In the genomic region with DNA sequence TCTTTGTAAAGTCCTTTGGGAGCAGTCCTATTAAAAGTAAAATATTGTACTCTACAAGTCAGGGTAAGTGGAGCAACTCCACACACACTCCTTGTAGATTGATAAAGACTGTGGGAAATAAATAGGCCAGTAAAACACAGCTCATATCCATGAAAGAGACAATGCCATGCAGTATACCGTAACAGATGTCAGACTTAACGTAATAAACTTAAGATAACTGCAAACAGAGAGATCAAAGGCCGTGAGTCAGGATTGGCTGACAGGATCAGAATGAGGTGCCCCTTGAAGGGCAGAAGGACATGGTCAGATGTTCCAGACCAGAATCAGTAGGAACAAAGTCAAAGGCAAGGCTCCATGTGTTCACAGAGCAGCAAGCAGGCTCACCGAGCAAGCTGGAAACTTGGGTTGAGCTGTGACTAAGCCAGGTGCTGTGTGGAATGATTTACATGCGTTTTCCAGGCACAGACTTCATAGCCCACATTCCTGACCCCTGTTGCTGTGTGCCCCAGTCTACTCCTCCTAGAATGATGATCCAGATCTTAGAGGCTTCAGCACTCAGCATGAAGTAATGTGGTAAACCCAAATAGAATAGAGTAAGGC, we compare ENCODE assay signal across 18 mouse cellular contexts.
DNase-seq lines count a peak whose midpoint lies in the region; ATAC-seq lines count a peak whose summit lies in the region.
"Had no signal": no experiment of that assay in that cellular context is flagged by ENCODE, and none has a peak within 500 bp of the region (broad histone marks: within the 10 kb centered on the region; RNA-seq: fewer than 3 reads in every experiment).

No protein-coding gene starts in this region.

- no peaks in the 10 kb centered on the region for H3K27me3 ChIP-seq in limb, embryonic 11.5 days (ENCODE audit: control insufficient read depth, insufficient read depth, low read length)
- H3K27me3 ChIP-seq in limb, embryonic 10.5 days (ENCODE audit: low read depth, poor library complexity, severe bottlenecking): no peaks in the 10 kb centered on the region
- H3K27me3 ChIP-seq in intestine, embryonic 15.5 days (replicated peaks): no peaks in the 10 kb centered on the region
- H3K27me3 ChIP-seq: CH12.LX; liver, embryonic 13.5 days; neural tube, embryonic 15.5 days had no signal

- no peak overlapping the region for H3K9ac ChIP-seq in limb, embryonic 11.5 days (ENCODE audit: low read length)
- H3K9ac ChIP-seq in intestine, embryonic 15.5 days: no peak overlapping the region
- H3K9ac ChIP-seq: liver, embryonic 13.5 days; neural tube, embryonic 15.5 days had no signal

- H3K27ac ChIP-seq in limb, embryonic 11.5 days (replicated peaks; ENCODE audit: low read depth, low read length): no peak overlapping the region
- no peak overlapping the region for H3K27ac ChIP-seq in limb, embryonic 10.5 days
- peak overlapping the region; percentile 67 for H3K27ac ChIP-seq in intestine, embryonic 15.5 days
- H3K27ac ChIP-seq: gastrocnemius, adult 2 months; kidney, postnatal 0 days; layer of hippocampus, adult 2 months; liver, embryonic 13.5 days; neural tube, embryonic 15.5 days had no signal

- DNase-seq in heart, adult 11 months: peak; percentile 58
- DNase-seq in heart, adult 18-20 months: no peak
- peak; percentile 26 for DNase-seq in limb, embryonic 11.5 days (ENCODE audit: low spot score)
- no peak for DNase-seq in limb, embryonic 10.5 days (ENCODE audit: low spot score)
- DNase-seq in yolk sac, embryonic 10.5 days (ENCODE audit: low spot score): peak; percentile 33
- DNase-seq in cerebellum, adult 9-11 months: no peak
- DNase-seq in layer of hippocampus, adult 9-11 months: no peak
- DNase-seq: cerebellum, adult 11 months; gastrocnemius, adult 2 months; liver, embryonic 13.5 days; thymus, adult 2 months had no signal

- H3K4me1 ChIP-seq in limb, embryonic 11.5 days (ENCODE audit: control insufficient read depth, insufficient read depth, low read length): no peaks in the 10 kb centered on the region
- peaks cover 10% of the 10 kb centered on the region for H3K4me1 ChIP-seq in limb, embryonic 10.5 days
- H3K4me1 ChIP-seq in intestine, embryonic 15.5 days (replicated peaks): no peaks in the 10 kb centered on the region

- 51% methylated on average over 5 of the region's 5 CpGs for WGBS in limb, embryonic 11.5 days
- WGBS in limb, embryonic 10.5 days: 52% methylated on average over 5 of the region's 5 CpGs
- WGBS in intestine, embryonic 15.5 days: 32% methylated on average over 5 of the region's 5 CpGs

- H3K4me2 ChIP-seq in limb, embryonic 11.5 days (ENCODE audit: low read depth, severe bottlenecking): no peak overlapping the region
- no peak overlapping the region for H3K4me2 ChIP-seq in intestine, embryonic 15.5 days (replicated peaks)
- H3K4me2 ChIP-seq: liver, embryonic 13.5 days; neural tube, embryonic 15.5 days had no signal

- no peaks in the 10 kb centered on the region for H3K9me3 ChIP-seq in limb, embryonic 11.5 days (ENCODE audit: control insufficient read depth, low read length)
- H3K9me3 ChIP-seq in limb, embryonic 10.5 days (replicated peaks): no peaks in the 10 kb centered on the region
- H3K9me3 ChIP-seq in intestine, embryonic 15.5 days: no peaks in the 10 kb centered on the region
- H3K9me3 ChIP-seq: liver, embryonic 13.5 days; neural tube, embryonic 15.5 days had no signal

- H3K4me3 ChIP-seq in limb, embryonic 11.5 days (ENCODE audit: low read depth, low read length): no peak overlapping the region
- no peak overlapping the region for H3K4me3 ChIP-seq in limb, embryonic 10.5 days
- H3K4me3 ChIP-seq in intestine, embryonic 15.5 days (replicated peaks): no peak overlapping the region
- H3K4me3 ChIP-seq: gastrocnemius, adult 2 months; layer of hippocampus, adult 2 months; liver, embryonic 13.5 days; neural tube, embryonic 15.5 days had no signal

- H3K36me3 ChIP-seq in limb, embryonic 11.5 days (ENCODE audit: control insufficient read depth, insufficient read depth, low read length): no peaks in the 10 kb centered on the region
- H3K36me3 ChIP-seq in limb, embryonic 10.5 days: peaks cover 8% of the 10 kb centered on the region
- no peaks in the 10 kb centered on the region for H3K36me3 ChIP-seq in intestine, embryonic 15.5 days
- H3K36me3 ChIP-seq: liver, embryonic 13.5 days; neural tube, embryonic 15.5 days had no signal

- ATAC-seq in limb, embryonic 11.5 days (ENCODE audit: insufficient number of reproducible peaks, low FRiP score, low TSS enrichment, low read depth): 0 out of 2 replicates have a peak, but pooled peaks have one; percentile 31
- ATAC-seq in intestine, embryonic 15.5 days: peak; percentile 92
- ATAC-seq: forebrain, embryonic 16.5 days; hindbrain, embryonic 16.5 days had no signal

Comparison
In these comparisons a context has a peak if more than half of its experiments do, and no peak if none do; other contexts are left out.
1. DNase-seq: peak in heart, adult 11 months (single experiment), limb, embryonic 11.5 days (single experiment) and yolk sac, embryonic 10.5 days (single experiment); none in heart, adult 18-20 months (0 of 2), limb, embryonic 10.5 days (single experiment), cerebellum, adult 9-11 months (single experiment) and layer of hippocampus, adult 9-11 months (single experiment).